In genomic region chr16:57563453-57563852, GRCm38 (mm10) we compare ENCODE assay signal across 14 mouse cellular contexts. TPM values are rescaled to one million over a fixed set of nuclear protein-coding genes. Genes with fewer than 3 reads are reported as not detected.
A peak's percentile ranks its signal among the peaks of the same experiment; 100 is the strongest.
DNase-seq lines count a peak whose midpoint lies in the region; ATAC-seq and TF ChIP-seq lines count a peak whose summit lies in the region.
"Had no signal": no experiment of that assay in that cellular context is flagged by ENCODE, and none has a peak within 500 bp of the region (broad histone marks: within the 10 kb centered on the region; RNA-seq: fewer than 3 reads in every experiment).

No protein-coding gene starts in this region.

- no peaks in the 10 kb centered on the region for H3K27me3 ChIP-seq in embryonic facial prominence, embryonic 14.5 days (replicated peaks; ENCODE audit: control insufficient read depth, insufficient read depth, low read length)
- H3K27me3 ChIP-seq in embryonic facial prominence, embryonic 10.5 days (replicated peaks; ENCODE audit: low read depth, poor library complexity, severe bottlenecking), result no peaks in the 10 kb centered on the region
- H3K27me3 ChIP-seq in kidney, adult 2 months (replicated peaks; ENCODE audit: control insufficient read depth, insufficient read depth, low read length), result no peaks in the 10 kb centered on the region
- H3K27me3 ChIP-seq in lung, embryonic 16.5 days (ENCODE audit: control insufficient read depth, insufficient read depth, low read depth, low read length), result no peaks in the 10 kb centered on the region
- no peaks in the 10 kb centered on the region for H3K27me3 ChIP-seq in stomach, embryonic 16.5 days (ENCODE audit: control insufficient read depth, insufficient read depth, low read length)
- H3K27me3 ChIP-seq in hindbrain, embryonic 12.5 days, result no peaks in the 10 kb centered on the region
- H3K27me3 ChIP-seq: embryonic facial prominence, embryonic 12.5 days had no signal

- no peak for TF ChIP-seq CTCF in kidney, adult 2 months (conservative IDR thresholded peaks at IDR 0.05; ENCODE audit: insufficient read depth, insufficient read length, low read depth, low read length)

- peaks cover 4% of the 10 kb centered on the region for H3K4me1 ChIP-seq in embryonic facial prominence, embryonic 14.5 days (ENCODE audit: control insufficient read depth, insufficient read depth, low read length)
- no peaks in the 10 kb centered on the region for H3K4me1 ChIP-seq in embryonic facial prominence, embryonic 10.5 days
- no peaks in the 10 kb centered on the region for H3K4me1 ChIP-seq in kidney, adult 2 months (ENCODE audit: control insufficient read depth, insufficient read depth, low read length)
- peaks cover 7% of the 10 kb centered on the region; the same call in 1 of the 2 replicates for H3K4me1 ChIP-seq in lung, embryonic 16.5 days (replicated peaks; ENCODE audit: control insufficient read depth, insufficient read depth, low read length)
- peaks cover 18% of the 10 kb centered on the region for H3K4me1 ChIP-seq in stomach, embryonic 16.5 days (ENCODE audit: control insufficient read depth, insufficient read depth, low read length)
- no peaks in the 10 kb centered on the region for H3K4me1 ChIP-seq in hindbrain, embryonic 12.5 days

- no peaks in the 10 kb centered on the region for H3K36me3 ChIP-seq in embryonic facial prominence, embryonic 14.5 days (ENCODE audit: control insufficient read depth, insufficient read depth, low read length)
- H3K36me3 ChIP-seq in embryonic facial prominence, embryonic 10.5 days (replicated peaks), result no peaks in the 10 kb centered on the region
- H3K36me3 ChIP-seq in kidney, adult 2 months (ENCODE audit: control insufficient read depth, insufficient read depth, low read length), result no peaks in the 10 kb centered on the region
- H3K36me3 ChIP-seq in lung, embryonic 16.5 days (ENCODE audit: control insufficient read depth, insufficient read depth, low read length), result no peaks in the 10 kb centered on the region
- no peaks in the 10 kb centered on the region for H3K36me3 ChIP-seq in stomach, embryonic 16.5 days (ENCODE audit: control insufficient read depth, insufficient read depth, low read length)
- no peaks in the 10 kb centered on the region for H3K36me3 ChIP-seq in hindbrain, embryonic 12.5 days
- H3K36me3 ChIP-seq: embryonic facial prominence, embryonic 12.5 days had no signal

- no peak for TF ChIP-seq POLR2A in kidney, adult 2 months (IDR thresholded peaks at IDR 0.05; ENCODE audit: low read depth, low read length)

- no peak overlapping the region for H3K9ac ChIP-seq in embryonic facial prominence, embryonic 14.5 days (ENCODE audit: low read depth, low read length)
- no peak overlapping the region for H3K9ac ChIP-seq in lung, embryonic 16.5 days (ENCODE audit: low read length)
- H3K9ac ChIP-seq in stomach, embryonic 16.5 days (ENCODE audit: low read length), result no peak overlapping the region
- no peak overlapping the region for H3K9ac ChIP-seq in hindbrain, embryonic 12.5 days
- H3K9ac ChIP-seq: embryonic facial prominence, embryonic 12.5 days; liver, embryonic 14.5 days had no signal

- peak; percentile 77 for DNase-seq in embryonic facial prominence, embryonic 14.5 days (ENCODE audit: low spot score)
- no peak for DNase-seq in embryonic facial prominence, embryonic 10.5 days (ENCODE audit: low spot score)
- DNase-seq in kidney, adult 2 months, result peak; percentile 44
- DNase-seq in kidney, postnatal 36 days, result no peak
- DNase-seq in lung, postnatal 36 days, result no peak
- DNase-seq: adrenal gland, postnatal 14 days; cerebellum, postnatal 25 days; retina, postnatal 1 day had no signal

- no peak overlapping the region for H3K4me3 ChIP-seq in embryonic facial prominence, embryonic 14.5 days (ENCODE audit: low read depth, low read length)
- no peak overlapping the region for H3K4me3 ChIP-seq in embryonic facial prominence, embryonic 10.5 days
- no peak overlapping the region for H3K4me3 ChIP-seq in kidney, adult 2 months (ENCODE audit: insufficient read depth, low read depth, low read length)
- no peak overlapping the region for H3K4me3 ChIP-seq in lung, embryonic 16.5 days (ENCODE audit: low read length)
- H3K4me3 ChIP-seq in stomach, embryonic 16.5 days (replicated peaks; ENCODE audit: low read length), result no peak overlapping the region
- H3K4me3 ChIP-seq in hindbrain, embryonic 12.5 days, result no peak overlapping the region
- H3K4me3 ChIP-seq: embryonic facial prominence, embryonic 12.5 days had no signal

- no peak for ATAC-seq in embryonic facial prominence, embryonic 14.5 days (ENCODE audit: low read depth)
- peak; percentile 78 for ATAC-seq in lung, embryonic 16.5 days (ENCODE audit: low read depth)
- ATAC-seq in stomach, embryonic 16.5 days (ENCODE audit: insufficient read depth, low FRiP score), result peak; percentile 74
- no peak for ATAC-seq in hindbrain, embryonic 12.5 days (ENCODE audit: low FRiP score)

- H3K9me3 ChIP-seq in embryonic facial prominence, embryonic 14.5 days (ENCODE audit: control insufficient read depth, low read length), result no peaks in the 10 kb centered on the region
- no peaks in the 10 kb centered on the region for H3K9me3 ChIP-seq in embryonic facial prominence, embryonic 10.5 days
- no peaks in the 10 kb centered on the region for H3K9me3 ChIP-seq in lung, embryonic 16.5 days (ENCODE audit: control insufficient read depth, low read length)
- no peaks in the 10 kb centered on the region for H3K9me3 ChIP-seq in stomach, embryonic 16.5 days (replicated peaks; ENCODE audit: control insufficient read depth, low read length)
- H3K9me3 ChIP-seq in hindbrain, embryonic 12.5 days (replicated peaks), result no peaks in the 10 kb centered on the region
- H3K9me3 ChIP-seq: embryonic facial prominence, embryonic 12.5 days had no signal

- 61% methylated on average over 3 of the region's 3 CpGs for WGBS in embryonic facial prominence, embryonic 14.5 days
- 88% methylated on average over 3 of the region's 3 CpGs for WGBS in embryonic facial prominence, embryonic 10.5 days
- WGBS in kidney, adult 2 months, result 45% methylated on average over 3 of the region's 3 CpGs
- 23% methylated on average over 3 of the region's 3 CpGs for WGBS in lung, embryonic 16.5 days
- WGBS in stomach, embryonic 16.5 days, result 31% methylated on average over 3 of the region's 3 CpGs
- WGBS in hindbrain, embryonic 12.5 days, result 90% methylated on average over 3 of the region's 3 CpGs

- 0 out of 2 replicates have a peak overlapping the region, but pooled peaks have one; percentile 6 for H3K27ac ChIP-seq in embryonic facial prominence, embryonic 14.5 days (replicated peaks; ENCODE audit: low read depth, low read length)
- no peak overlapping the region for H3K27ac ChIP-seq in embryonic facial prominence, embryonic 10.5 days (replicated peaks)
- H3K27ac ChIP-seq in kidney, adult 2 months (ENCODE audit: insufficient read depth, low read depth, low read length), result no peak overlapping the region
- H3K27ac ChIP-seq in lung, embryonic 16.5 days (ENCODE audit: low read length), result 0 out of 2 replicates have a peak overlapping the region, but pooled peaks have one; percentile 17
- no peak overlapping the region for H3K27ac ChIP-seq in stomach, embryonic 16.5 days (ENCODE audit: low read length)
- no peak overlapping the region for H3K27ac ChIP-seq in hindbrain, embryonic 12.5 days
- H3K27ac ChIP-seq: embryonic facial prominence, embryonic 12.5 days; liver, embryonic 14.5 days had no signal

- no peak overlapping the region for H3K4me2 ChIP-seq in embryonic facial prominence, embryonic 14.5 days (ENCODE audit: low read depth, low read length)
- no peak overlapping the region for H3K4me2 ChIP-seq in lung, embryonic 16.5 days (ENCODE audit: low read depth, low read length)
- no peak overlapping the region for H3K4me2 ChIP-seq in stomach, embryonic 16.5 days (ENCODE audit: low read depth, low read length)
- H3K4me2 ChIP-seq in hindbrain, embryonic 12.5 days (replicated peaks), result no peak overlapping the region
- H3K4me2 ChIP-seq: embryonic facial prominence, embryonic 12.5 days; heart, embryonic 11.5 days had no signal

RNA-seq across cellular contexts. Expression of gene Cmss1, which starts 43.2 kb away (rescaled TPM):
- 33.5 and 40.6 TPM in 2 replicates for polyA plus RNA-seq in embryonic facial prominence, embryonic 14.5 days (2014; fragmentation: Nextera tagmentation; extraction: Ambion mirVana)
- 58.1 and 64.6 TPM in 2 replicates for polyA plus RNA-seq in embryonic facial prominence, embryonic 10.5 days (2016; fragmentation: Nextera tagmentation; extraction: Ambion mirVana)
- polyA plus RNA-seq in kidney, adult 2 months (2012; rRNA removed), result 4.4 and 7.2 TPM in 2 replicates
- polyA plus RNA-seq in lung, embryonic 16.5 days (2015; fragmentation: Nextera tagmentation; extraction: Ambion mirVana), result 48.5 and 51.0 TPM in 2 replicates
- polyA plus RNA-seq in stomach, embryonic 16.5 days (2015; fragmentation: Nextera tagmentation; extraction: Ambion mirVana), result 35.3 and 39.5 TPM in 2 replicates
- polyA plus RNA-seq in hindbrain, embryonic 12.5 days (2016; fragmentation: Nextera tagmentation; extraction: Ambion mirVana), result 37.1 and 40.5 TPM in 2 replicates

Comparison
In these comparisons a context has a peak if more than half of its experiments do, and no peak if none do; other contexts are left out.
1. DNase-seq: peak in embryonic facial prominence, embryonic 14.5 days (single experiment) and kidney, adult 2 months (single experiment); none in embryonic facial prominence, embryonic 10.5 days (single experiment), kidney, postnatal 36 days (0 of 2) and lung, postnatal 36 days (single experiment).
2. H3K27ac ChIP-seq: peak in embryonic facial prominence, embryonic 14.5 days (single experiment) and lung, embryonic 16.5 days (single experiment); none in embryonic facial prominence, embryonic 10.5 days (single experiment), kidney, adult 2 months (single experiment), stomach, embryonic 16.5 days (single experiment) and hindbrain, embryonic 12.5 days (single experiment).
3. ATAC-seq: peak in lung, embryonic 16.5 days (single experiment) and stomach, embryonic 16.5 days (single experiment); none in embryonic facial prominence, embryonic 14.5 days (single experiment) and hindbrain, embryonic 12.5 days (single experiment).